Mouse (Mus musculus): Measurements from ENCODE around the gene Abi3. TPM values are rescaled to one million over a fixed set of nuclear protein-coding genes. Genes with fewer than 3 reads are reported as not detected.

Gene Abi3
- polyA plus RNA-seq (2014; fragmentation: Illumina TruSeq; extraction: RNeasy Lipid Tissue Mini Kit (QIAGEN cat#74804); ENCODE audit: low read depth, low replicate concordance): 0.29 TPM

DNA sequence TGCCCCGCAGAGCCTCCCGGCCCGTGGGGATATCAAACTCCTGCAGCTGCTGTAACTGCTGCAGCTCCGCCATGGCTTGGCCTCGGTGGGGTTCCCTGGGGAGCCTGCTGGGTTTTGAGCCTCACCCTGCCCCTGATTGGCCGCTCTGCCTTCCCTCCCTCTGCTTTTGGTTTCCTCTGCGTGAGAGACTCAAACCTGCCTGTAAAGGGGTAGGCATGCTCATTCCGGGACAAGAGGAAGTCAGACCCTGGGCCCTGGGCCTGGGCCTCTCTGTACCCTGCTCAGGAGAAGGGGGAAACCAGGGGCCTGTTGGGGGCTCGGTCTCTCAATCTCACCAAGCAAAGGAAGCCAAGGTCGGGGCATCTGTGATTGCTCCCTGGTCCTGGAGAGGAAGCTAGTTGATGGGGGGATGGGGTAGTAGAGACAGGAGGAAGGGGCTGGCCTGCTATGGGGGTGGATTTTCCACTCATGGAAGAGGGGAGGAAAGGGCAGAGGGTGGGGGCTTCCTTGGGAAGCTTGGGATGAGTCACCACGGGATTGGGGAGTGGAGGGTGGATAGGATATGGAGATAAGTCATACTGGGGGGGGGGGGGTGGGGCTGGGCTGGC lies at the start of gene Abi3:
TSS of gene Abi3 (minus strand) at position 403 of the 608 bp plus-strand sequence.

DNA sequence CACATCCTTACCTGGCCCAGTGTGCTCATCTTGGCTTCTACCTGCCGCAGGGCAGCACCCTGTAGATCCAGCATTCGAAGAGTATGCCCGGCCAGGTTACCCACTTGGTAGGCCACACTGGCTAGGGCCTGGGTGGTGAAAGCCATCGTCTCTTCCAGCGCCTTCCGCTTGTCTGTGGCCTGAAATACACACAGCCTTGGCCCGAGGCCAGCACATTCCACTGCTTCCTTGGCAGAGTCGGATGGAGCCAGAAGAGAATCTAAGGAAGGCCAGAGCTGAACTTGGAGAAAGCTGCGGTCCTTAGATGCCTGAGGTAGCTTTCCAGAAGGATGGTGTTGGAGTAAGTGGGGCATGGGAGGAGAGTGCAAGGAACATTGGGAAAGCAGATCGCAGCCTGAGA lies 5.2 kb downstream of the Abi3 start, which contains the start of gene Gngt2:
TSS of gene Gngt2 (plus strand) at position 158 of the 400 bp plus-strand sequence.

DNA sequence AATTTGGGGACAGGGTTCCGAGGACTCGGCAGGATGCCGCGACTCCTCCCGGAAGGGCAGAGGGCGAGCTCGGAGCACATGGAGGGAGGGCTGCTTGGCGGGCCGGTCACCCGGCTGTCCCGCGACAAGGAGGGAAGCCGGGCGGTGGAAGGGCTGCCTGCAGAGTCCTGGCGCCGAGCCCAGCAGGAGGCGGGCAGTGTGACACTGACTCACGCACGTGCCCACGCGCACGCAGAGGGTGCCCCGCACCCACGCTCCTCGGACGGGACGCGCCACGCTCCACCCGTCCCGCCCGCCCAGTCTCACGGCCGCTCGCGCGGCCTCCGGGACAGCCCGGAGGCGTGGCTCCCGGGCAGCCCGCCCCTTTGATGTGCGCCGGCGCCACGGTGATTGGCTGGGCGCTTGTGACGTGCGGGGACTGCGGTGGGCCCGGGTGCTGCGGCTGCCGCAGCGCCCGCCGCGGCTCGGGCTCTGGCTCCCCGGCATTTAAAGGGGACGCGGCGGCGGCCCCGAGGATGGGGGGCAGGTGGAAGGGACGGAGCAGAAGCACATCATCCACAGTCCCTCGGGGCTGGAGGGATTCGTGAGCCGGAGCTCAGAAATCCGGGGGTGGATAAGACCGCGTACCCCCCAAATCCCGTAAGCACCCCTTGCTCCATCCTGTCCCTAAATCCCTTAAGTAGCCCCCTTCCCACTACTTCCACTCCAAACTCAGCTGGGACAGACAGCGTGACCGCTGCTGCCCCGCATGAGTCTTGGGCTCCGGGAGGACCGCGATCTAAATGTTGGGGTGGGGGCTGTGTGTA lies 18.0 kb downstream of the Abi3 start, which contains the start of gene Phospho1:
TSS of gene Phospho1 (plus strand) at position 429 of the 806 bp plus-strand sequence.

Other genes with a start within 250 kb of the Abi3 start
- 41.8 TPM for gene Phb, start 175.5 kb downstream of the Abi3 start, polyA plus RNA-seq (2014; fragmentation: Illumina TruSeq; extraction: RNeasy Lipid Tissue Mini Kit (QIAGEN cat#74804); ENCODE audit: low read depth, low replicate concordance)
- gene Zfp652, start 129.8 kb downstream of the Abi3 start, polyA plus RNA-seq (2014; fragmentation: Illumina TruSeq; extraction: RNeasy Lipid Tissue Mini Kit (QIAGEN cat#74804); ENCODE audit: low read depth, low replicate concordance): 12.4 TPM
- 0.16 TPM for gene B130006D01Rik, start 118.9 kb downstream of the Abi3 start, polyA plus RNA-seq (2014; fragmentation: Illumina TruSeq; extraction: RNeasy Lipid Tissue Mini Kit (QIAGEN cat#74804); ENCODE audit: low read depth, low replicate concordance)
- gene Phospho1, start 18.0 kb downstream of the Abi3 start, polyA plus RNA-seq (2014; fragmentation: Illumina TruSeq; extraction: RNeasy Lipid Tissue Mini Kit (QIAGEN cat#74804); ENCODE audit: low read depth, low replicate concordance): 0.56 TPM
- 4.2 TPM for gene Gngt2, start 5.3 kb downstream of the Abi3 start, polyA plus RNA-seq (2014; fragmentation: Illumina TruSeq; extraction: RNeasy Lipid Tissue Mini Kit (QIAGEN cat#74804); ENCODE audit: low read depth, low replicate concordance)
- not detected for gene B4galnt2, start 72.4 kb upstream of the Abi3 start, polyA plus RNA-seq (2014; fragmentation: Illumina TruSeq; extraction: RNeasy Lipid Tissue Mini Kit (QIAGEN cat#74804); ENCODE audit: low read depth, low replicate concordance)
- not detected for gene Igf2bp1, start 163.5 kb upstream of the Abi3 start, polyA plus RNA-seq (2014; fragmentation: Illumina TruSeq; extraction: RNeasy Lipid Tissue Mini Kit (QIAGEN cat#74804); ENCODE audit: low read depth, low replicate concordance)
- gene Gip, start 182.1 kb upstream of the Abi3 start, polyA plus RNA-seq (2014; fragmentation: Illumina TruSeq; extraction: RNeasy Lipid Tissue Mini Kit (QIAGEN cat#74804); ENCODE audit: low read depth, low replicate concordance): not detected
- gene Snf8, start 192.4 kb upstream of the Abi3 start, polyA plus RNA-seq (2014; fragmentation: Illumina TruSeq; extraction: RNeasy Lipid Tissue Mini Kit (QIAGEN cat#74804); ENCODE audit: low read depth, low replicate concordance): 20.3 TPM
- gene Ube2z, start 222.9 kb upstream of the Abi3 start, polyA plus RNA-seq (2014; fragmentation: Illumina TruSeq; extraction: RNeasy Lipid Tissue Mini Kit (QIAGEN cat#74804); ENCODE audit: low read depth, low replicate concordance): 15.9 TPM
- gene Atp5g1, start 233.2 kb upstream of the Abi3 start, polyA plus RNA-seq (2014; fragmentation: Illumina TruSeq; extraction: RNeasy Lipid Tissue Mini Kit (QIAGEN cat#74804); ENCODE audit: low read depth, low replicate concordance): 29.6 TPM

All from liver, adult 10 weeks (tissue).